Mouse (Mus musculus) CH12.LX (cell line): Measurements from ENCODE around the gene Olfr1393. TPM values are rescaled to one million over a fixed set of nuclear protein-coding genes. Genes with fewer than 3 reads are reported as not detected.

ENCODE experiments used
- DNase-seq: peaks from one replicate; pipeline ENCODE4 v3.0.0-alpha.2; 2013; ENCODE audit errors: extremely low read depth
- H3K27ac ChIP-seq: 2 replicates; pipeline ENCODE4 v1.5.1; 2012; ENCODE audit warnings: low read depth, mild to moderate bottlenecking, control low read depth, moderate library complexity; ENCODE audit not compliant: insufficient read depth
- H3K27me3 ChIP-seq: replicated peaks from 2 replicates; pipeline ENCODE3; 2012; ENCODE audit warnings: inconsistent platforms
- H3K36me3 ChIP-seq, 2 experiments: replicated peaks in 1 of 2; 2 replicates each; pipeline versions ENCODE3 to v1.6.1; 2012; ENCODE audit warnings: inconsistent platforms in 1 of 2, low read length in 1 of 2, mild to moderate bottlenecking in 1 of 2, mixed read lengths in 1 of 2, moderate library complexity in 1 of 2; ENCODE audit not compliant: control insufficient read depth in 1 of 2, insufficient read depth in 1 of 2
- H3K4me1 ChIP-seq, 2 experiments: 2 replicates each; pipeline ENCODE4 v1.6.1; 2012; ENCODE audit warnings: inconsistent platforms in 1 of 2, moderate library complexity in 1 of 2; ENCODE audit not compliant: insufficient read depth in 2 of 2, control insufficient read depth in 1 of 2
- H3K4me2 ChIP-seq: 2 replicates; pipeline ENCODE4 v1.6.1; 2012; ENCODE audit warnings: low read depth, mild to moderate bottlenecking, control low read depth; ENCODE audit not compliant: poor library complexity, insufficient read depth, severe bottlenecking
- H3K4me3 ChIP-seq, 3 experiments: fragments of 150-350 bp in 1 of 3; sonication (generic) in 1 of 3; replicated peaks in 1 of 3; 2 replicates each; pipeline versions ENCODE3 to v1.5.1; 2011 to 2012; ENCODE audit warnings: low read depth in 2 of 3, low read length in 2 of 3, mild to moderate bottlenecking in 2 of 3, moderate library complexity in 2 of 3, control low read depth in 1 of 3, improper control_type of control experiment in 1 of 3, inconsistent platforms in 1 of 3, mixed read lengths in 1 of 3; ENCODE audit not compliant: poor library complexity in 1 of 3
- H3K79me2 ChIP-seq: replicated peaks from 2 replicates; pipeline ENCODE4 v1.6.1; 2012; ENCODE audit warnings: mild to moderate bottlenecking, moderate library complexity; ENCODE audit not compliant: control insufficient read depth, poor library complexity, insufficient read depth, severe bottlenecking; ENCODE audit errors: extremely low read depth
- H3K9ac ChIP-seq: 2 replicates; pipeline ENCODE4 v1.6.1; 2012; ENCODE audit warnings: low read depth, mild to moderate bottlenecking, control low read depth, moderate library complexity; ENCODE audit not compliant: insufficient read depth
- H3K9me3 ChIP-seq: replicated peaks from 2 replicates; pipeline ENCODE3; 2012; ENCODE audit warnings: low read length, inconsistent platforms, mixed read lengths
- BHLHE40 ChIP-seq: IDR thresholded peaks from 2 replicates; pipeline ENCODE4 v1.6.1; 2011; ENCODE audit warnings: mild to moderate bottlenecking, low read depth, low read length, improper control_type of control experiment
- CHD2 ChIP-seq: IDR thresholded peaks from 2 replicates; pipeline ENCODE4 v1.6.1; 2011; ENCODE audit warnings: low read length, improper control_type of control experiment
- CTCF ChIP-seq, 2 experiments: IDR thresholded peaks in 1 of 2; conservative IDR thresholded peaks in 1 of 2; 2 replicates each; pipeline ENCODE4 v1.5.1; 2011 to 2012; ENCODE audit warnings: low read depth in 2 of 2, low read length in 2 of 2, improper control_type of control experiment in 1 of 2, inconsistent platforms in 1 of 2, mild to moderate bottlenecking in 1 of 2, moderate library complexity in 1 of 2
- E2F4 ChIP-seq: IDR thresholded peaks from 2 replicates; pipeline ENCODE4 v1.6.1; 2011; ENCODE audit warnings: low read depth, low read length, improper control_type of control experiment; ENCODE audit not compliant: insufficient replicate concordance
- ELF1 ChIP-seq: IDR thresholded peaks from 2 replicates; pipeline ENCODE4 v1.6.1; 2014; ENCODE audit warnings: low read depth, mild to moderate bottlenecking, inconsistent platforms, low read length, improper control_type of control experiment
- EP300 ChIP-seq: IDR thresholded peaks from 2 replicates; pipeline ENCODE4 v1.6.1; 2011; ENCODE audit warnings: low read length, improper control_type of control experiment
- GABPA ChIP-seq: IDR thresholded peaks from 2 replicates; pipeline ENCODE4 v1.6.1; 2012; ENCODE audit warnings: low read depth, low read length, improper control_type of control experiment, inconsistent platforms; ENCODE audit not compliant: insufficient replicate concordance
- IRF4 ChIP-seq: IDR thresholded peaks from 2 replicates; pipeline ENCODE4 v1.6.1; 2014; ENCODE audit warnings: low read depth, mild to moderate bottlenecking, inconsistent platforms, low read length, improper control_type of control experiment
- JUND ChIP-seq: conservative IDR thresholded peaks from 2 replicates; pipeline ENCODE4 v1.6.1; 2011; ENCODE audit warnings: low read depth, low read length, improper control_type of control experiment
- KAT2A ChIP-seq: IDR thresholded peaks from 2 replicates; pipeline ENCODE4 v1.6.1; 2012; ENCODE audit warnings: low read length, improper control_type of control experiment, inconsistent platforms; ENCODE audit not compliant: insufficient replicate concordance
- MAFK ChIP-seq: IDR thresholded peaks from 2 replicates; pipeline ENCODE4 v1.6.1; 2011; ENCODE audit warnings: low read length, improper control_type of control experiment; ENCODE audit not compliant: insufficient replicate concordance
- MAX ChIP-seq: IDR thresholded peaks from 2 replicates; pipeline ENCODE4 v1.6.1; 2011; ENCODE audit warnings: low read length, improper control_type of control experiment
- MEF2A ChIP-seq: IDR thresholded peaks from 2 replicates; pipeline ENCODE4 v1.6.1; 2014; ENCODE audit warnings: low read depth, mild to moderate bottlenecking, inconsistent platforms, low read length, improper control_type of control experiment, borderline replicate concordance
- MYC ChIP-seq: IDR thresholded peaks from 2 replicates; pipeline ENCODE4 v1.6.1; 2011; ENCODE audit warnings: low read depth, mild to moderate bottlenecking, improper control_type of control experiment, low read length
- NELFE ChIP-seq: IDR thresholded peaks from 2 replicates; pipeline ENCODE4 v1.6.1; 2011; ENCODE audit warnings: low read depth, low read length, improper control_type of control experiment
- NRF1 ChIP-seq: IDR thresholded peaks from 2 replicates; pipeline ENCODE4 v1.6.1; 2014; ENCODE audit warnings: low read depth, mild to moderate bottlenecking, inconsistent platforms, low read length, improper control_type of control experiment, moderate library complexity
- PAX5 ChIP-seq: IDR thresholded peaks from 2 replicates; pipeline ENCODE4 v1.6.1; 2012; ENCODE audit warnings: low read length, inconsistent platforms, mixed read lengths
- POLR2A ChIP-seq: IDR thresholded peaks from 2 replicates; pipeline ENCODE4 v1.6.1; 2011; ENCODE audit warnings: low read depth, mild to moderate bottlenecking, improper control_type of control experiment, low read length
- POLR2AphosphoS2 ChIP-seq: IDR thresholded peaks from 2 replicates; pipeline ENCODE4 v1.6.1; 2011; ENCODE audit warnings: low read depth, low read length, improper control_type of control experiment
- RAD21 ChIP-seq: IDR thresholded peaks from 2 replicates; pipeline ENCODE4 v1.6.1; 2011; ENCODE audit warnings: low read depth, mild to moderate bottlenecking, low read length, improper control_type of control experiment, moderate library complexity
- RCOR1 ChIP-seq: conservative IDR thresholded peaks from 2 replicates; pipeline ENCODE4 v1.6.1; 2012; ENCODE audit warnings: low read depth, mild to moderate bottlenecking, inconsistent platforms, low read length, improper control_type of control experiment
- SMC3 ChIP-seq: IDR thresholded peaks from 2 replicates; pipeline ENCODE4 v1.6.1; 2011; ENCODE audit warnings: low read depth, low read length, improper control_type of control experiment
- TCF12 ChIP-seq: IDR thresholded peaks from 2 replicates; pipeline ENCODE4 v1.6.1; 2014; ENCODE audit warnings: low read depth, mild to moderate bottlenecking, inconsistent platforms, low read length, improper control_type of control experiment
- UBTF ChIP-seq: IDR thresholded peaks from 2 replicates; pipeline ENCODE4 v1.6.1; 2012; ENCODE audit warnings: low read depth, mild to moderate bottlenecking, inconsistent platforms, low read length, improper control_type of control experiment, moderate library complexity
- ZC3H11A ChIP-seq: IDR thresholded peaks from 2 replicates; pipeline ENCODE4 v1.6.1; 2012; ENCODE audit warnings: low read depth, mild to moderate bottlenecking, inconsistent platforms, low read length, improper control_type of control experiment
- ZKSCAN1 ChIP-seq: IDR thresholded peaks from 2 replicates; pipeline ENCODE4 v1.6.1; 2012; ENCODE audit warnings: low read depth, inconsistent platforms, low read length, improper control_type of control experiment, borderline replicate concordance
- ZMIZ1 ChIP-seq: IDR thresholded peaks from 2 replicates; pipeline ENCODE4 v1.6.1; 2012; ENCODE audit warnings: low read depth, mild to moderate bottlenecking, inconsistent platforms, low read length, improper control_type of control experiment
- ZNF384 ChIP-seq: IDR thresholded peaks from 2 replicates; pipeline ENCODE4 v1.6.1; 2012; ENCODE audit warnings: low read depth, low read length, improper control_type of control experiment, inconsistent platforms
- dilution Hi-C: fragments of 300-500 bp; cut with MboI; formaldehyde crosslinking; loops from 2 replicates; pipeline ENCODE4 v1.14.3; 2020; ENCODE audit warnings: low sequenced_read_pairs; ENCODE audit not compliant: extremely low pct_unique_long_range_greater_than_20kb, extremely low pct_ligation_motif_present
- in situ Hi-C: fragments of 300-500 bp; cut with MboI; formaldehyde crosslinking; loops from 3 replicates; pipeline ENCODE4 v1.14.3; 2019; ENCODE audit warnings: low sequenced_read_pairs, low pct_ligation_motif_present, low pct_unique_long_range_greater_than_20kb, mixed read lengths
- polyA plus RNA-seq: library from polyadenylated mRNA; unstranded; fragments of >175 nt; gene quantifications from 2 replicates; pipeline ENCODE4 v1.2.1, GENCODE M21; 2012; ENCODE audit warnings: low read depth; ENCODE audit not compliant: insufficient read length
- total RNA-seq, 2 experiments: library from RNA; depleted of rRNA; stranded (reverse); fragments of 300-350 nt in 1 of 2; fragments of >200 nt in 1 of 2; gene quantifications; 2 replicates each; pipeline ENCODE4 v1.2.3; 2012 to 2014

Gene Olfr1393
- total and polyA plus RNA-seq, 3 experiments, result 0.10 TPM; not detected in 2

DNA sequence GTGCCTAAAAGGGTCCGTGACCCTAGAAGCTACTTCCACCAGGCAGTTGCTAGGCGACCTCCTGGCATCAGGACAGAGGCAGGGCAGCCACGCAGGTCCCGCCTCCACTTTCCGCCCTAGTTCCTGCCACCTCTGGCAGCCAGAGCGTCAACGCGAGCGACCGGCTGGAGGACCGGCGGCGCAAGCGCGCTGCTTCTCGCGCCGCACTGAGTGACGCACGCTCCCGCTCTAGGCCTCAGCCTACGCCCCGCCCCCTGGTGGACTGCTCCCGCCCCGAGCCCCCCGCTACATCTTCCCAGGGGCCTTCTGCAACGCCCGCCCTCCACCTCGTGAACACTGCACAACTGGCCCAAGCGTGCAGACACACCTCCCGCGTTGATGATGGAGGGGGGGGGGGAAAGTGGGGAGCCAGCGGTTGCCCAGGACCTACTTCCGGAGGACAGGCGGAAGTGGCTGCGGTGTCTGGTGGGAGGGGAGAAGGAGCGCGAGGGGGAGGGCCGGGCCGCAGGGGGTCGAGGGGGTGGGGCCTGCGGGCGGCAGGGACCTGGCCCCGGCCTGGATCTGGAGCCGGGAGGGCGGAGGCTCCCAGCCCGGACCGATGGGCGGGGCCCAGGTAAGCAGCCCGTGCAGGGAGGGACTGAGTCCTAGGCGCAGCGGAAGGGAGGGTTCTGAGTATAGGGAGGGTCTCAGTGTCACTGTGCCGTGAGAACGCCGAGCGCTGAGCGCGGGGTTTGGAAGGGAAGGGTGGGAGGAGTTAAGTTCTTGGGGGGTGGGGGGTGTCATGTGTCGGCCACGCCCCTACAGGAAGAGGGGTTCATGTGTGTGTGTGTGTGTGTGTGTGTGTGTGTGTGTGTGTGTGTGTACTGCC, 34.1 kb upstream of the Olfr1393 start, which contains the start of gene Mgat1 (continued):
- TF ChIP-seq IRF4, result peak; percentile 69; the same call in 1 of the 2 replicates

- Histone ChIP-seq H3K9ac (peak overlapping the region; percentile 41), H3K4me1 (peaks cover 10 to 65% of the 10 kb centered on the region in 2 experiments), H3K27ac (peak overlapping the region; percentile 67), H3K36me3 (no peaks in the 10 kb centered on the region)
- dilution Hi-C loops, result no loop called here
- TF ChIP-seq CHD2, result peak; percentile 63; the same call in 1 of the 2 replicates
- 0 out of 2 replicates have a peak, but pooled peaks have one; percentile 7 for TF ChIP-seq TCF12
- TF ChIP-seq NRF1, result 0 out of 2 replicates have a peak, but pooled peaks have one; percentile 1
- no peak for TF ChIP-seq ZKSCAN1
- peak; percentile 46; the same call in 1 of the 2 replicates for TF ChIP-seq ELF1
- no peak for TF ChIP-seq BHLHE40
- TF ChIP-seq, all 38 proteins: peak for 4
- Histone ChIP-seq H3K9me3 (no peaks in the 10 kb centered on the region), H3K4me2 (peak overlapping the region; percentile 55), H3K79me2 (peaks cover 37% of the 10 kb centered on the region), H3K4me3 (peak overlapping the region; percentile 56 to 72 (median 69)), H3K27me3 (no peaks in the 10 kb centered on the region)
- in situ Hi-C loops, result loop anchor here (5.0 kb wide), 1 partner anchor 372 kb away; the partner anchor contains the start of gene Irgm1
- no peak for DNase-seq
Observed at GRCm38 (mm10) chr11:49244595-49244930, 33.5 kb upstream of the Olfr1393 start.

DNA sequence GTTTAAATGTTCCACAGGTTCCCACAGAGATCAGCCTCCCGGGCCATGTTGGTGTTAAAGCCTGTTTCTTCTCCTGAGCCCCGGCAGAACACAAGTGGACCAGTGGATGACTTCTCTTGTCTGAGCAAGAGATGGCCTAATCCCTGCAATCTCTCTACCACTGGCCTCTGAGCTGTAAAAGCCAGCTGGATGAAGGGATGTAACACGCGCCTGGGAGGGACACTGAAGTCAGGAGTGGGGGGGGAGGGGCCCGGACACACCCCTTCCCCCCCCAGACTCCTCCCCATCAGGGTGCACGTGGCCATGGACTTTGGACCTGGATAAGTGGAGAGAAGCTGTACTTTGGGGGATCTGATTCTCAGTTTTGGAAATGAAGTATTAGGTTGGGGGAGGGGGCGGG, 32.9 kb upstream of the Olfr1393 start:
- Histone ChIP-seq H3K79me2 (peaks cover 37% of the 10 kb centered on the region), H3K4me1 (peaks cover 10 to 65% of the 10 kb centered on the region in 2 experiments), H3K4me3 (peak overlapping the region; percentile 56 to 72 (median 69)), H3K27ac (peak overlapping the region; percentile 67), H3K27me3 (no peaks in the 10 kb centered on the region), H3K36me3 (no peaks in the 10 kb centered on the region), H3K9me3 (no peaks in the 10 kb centered on the region), H3K4me2 (peak overlapping the region; percentile 55), H3K9ac (peak overlapping the region; percentile 41)
- in situ Hi-C loops (no loop called here), dilution Hi-C loops (no loop called here)
- peak; percentile 80 for DNase-seq
- TF ChIP-seq CTCF (conservative IDR thresholded peaks at IDR 0.05 in 1 of 2, IDR thresholded peaks at IDR 0.05 in 1 of 2; ENCODE audit: low read depth in 2 of 2, low read length in 2 of 2) (no peak), MEF2A (0 out of 2 replicates have a peak, but pooled peaks have one; percentile 43), NELFE (peak; percentile 58), SMC3 (no peak), MAX (peak; percentile 95), KAT2A (0 out of 2 replicates have a peak, but pooled peaks have one; percentile 39), UBTF (0 out of 2 replicates have a peak, but pooled peaks have one; percentile 37), ZMIZ1 (no peak; the same call in 1 of the 2 replicates), NRF1 (no peak), PAX5 (no peak), ZNF384 (no peak), TCF12 (peak; percentile 39; the same call in 1 of the 2 replicates), EP300 (no peak), GABPA (no peak), RCOR1 (no peak), MYC (peak; percentile 95), BHLHE40 (peak; percentile 85), POLR2A (no peak; the same call in none of the 2 replicates), E2F4 (no peak), JUND (no peak), ZC3H11A (no peak), MAFK (0 out of 2 replicates have a peak, but pooled peaks have one; percentile 40), RAD21 (no peak), POLR2AphosphoS2 (no peak)
